Mouse (Mus musculus): Measurements from ENCODE around the gene Olfr785.
"Not testable (repeated sequence)": the region's sequence is repeated elsewhere in the genome, so short reads cannot be mapped to it uniquely, and the experiment has no call there.

Olfr785 gene

GRCm38 (mm10) chr10:129405126-129405525 is at the start of gene Olfr785:
Olfr785 (plus strand) TSS chr10:129405426.
- no peak for DNase-seq (ENCODE audit: low spot score)

- not testable (repeated sequence) for DNase-seq (ENCODE audit: low spot score)
Observed at GRCm38 (mm10) chr10:129356496-129356895, 48.7 kb upstream of the Olfr785 start.

- no peak for DNase-seq (ENCODE audit: low spot score)
Observed at GRCm38 (mm10) chr10:129357307-129357706, 47.9 kb upstream of the Olfr785 start.

DNA sequence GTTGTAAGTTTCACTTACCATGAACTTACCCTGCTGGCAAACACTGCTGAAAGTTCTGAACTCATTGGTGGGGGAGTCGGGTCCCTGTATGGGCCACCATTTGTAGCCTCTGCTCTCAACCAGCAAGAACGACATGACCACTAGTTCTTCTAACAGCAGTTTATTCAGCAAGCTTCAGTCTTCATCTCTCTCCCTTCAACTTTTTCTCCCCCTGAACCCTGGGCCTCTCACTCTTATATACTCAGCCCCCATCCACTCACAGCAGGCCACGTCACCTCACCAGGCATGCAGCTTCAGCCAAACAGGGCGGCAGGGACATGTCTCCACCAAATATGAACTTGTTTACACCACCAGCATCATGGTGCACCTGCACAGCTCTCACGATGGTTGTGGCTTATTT is 31.2 kb upstream of the Olfr785 start:
- not testable (repeated sequence) for DNase-seq (ENCODE audit: low spot score)

DNA sequence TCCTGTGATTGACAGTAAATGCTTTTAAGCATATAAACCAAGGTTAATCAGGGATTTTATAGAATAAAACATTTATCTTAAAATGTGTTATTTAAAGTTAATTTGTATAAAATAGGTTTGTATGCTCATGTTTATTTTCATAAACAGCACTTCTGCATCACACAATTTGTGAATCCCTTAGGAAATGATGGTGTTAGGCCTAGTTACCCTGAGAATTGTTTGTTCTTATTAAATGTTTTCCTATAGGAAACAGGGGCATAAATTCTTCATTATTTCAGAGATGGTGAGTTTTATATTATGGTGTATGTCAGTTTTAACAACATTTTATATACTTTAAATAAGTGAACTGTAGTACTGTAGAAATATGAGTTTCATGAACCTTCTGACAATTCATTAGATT is 21.4 kb upstream of the Olfr785 start, which contains the start of gene Olfr784:
Olfr784 (plus strand) TSS at position 301 of the 400 bp plus-strand sequence.
- no peak for DNase-seq (ENCODE audit: low spot score)

GRCm38 (mm10) chr10:129400892-129401291 is 4.3 kb upstream of the Olfr785 start:
- DNase-seq (ENCODE audit: low spot score), result no peak

DNA sequence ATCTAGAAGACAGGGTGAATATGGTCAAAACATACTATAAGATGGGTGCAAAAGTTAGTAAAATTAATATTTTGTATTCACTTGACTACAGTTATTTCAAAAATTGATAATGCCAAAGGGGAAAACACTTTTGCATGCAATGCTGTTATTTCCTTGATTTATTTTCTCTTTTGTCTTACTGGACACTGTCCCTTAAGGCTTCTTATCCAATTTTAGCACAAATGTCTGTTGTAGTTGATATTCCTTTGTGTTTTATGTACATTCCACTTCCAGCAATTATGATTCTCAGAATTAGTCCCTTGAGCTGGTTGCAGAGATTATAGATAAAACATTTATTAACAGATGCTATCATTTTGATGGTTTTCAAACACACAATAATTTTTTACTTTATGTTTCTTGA is 21.8 kb downstream of the Olfr785 start, which contains the start of gene Olfr786:
Olfr786 (plus strand) TSS at position 301 of the 400 bp plus-strand sequence.
- DNase-seq (ENCODE audit: low spot score), result no peak

All from T-cell, adult 2 months (primary cell).